Mouse (Mus musculus): ENCODE results near the gene Cdhr3. TPM values are rescaled to one million over a fixed set of nuclear protein-coding genes. Genes with fewer than 3 reads are reported as not detected.

Gene Cdhr3
- polyA plus RNA-seq, 2 experiments = 0.32 to 1.5 TPM

DNA sequence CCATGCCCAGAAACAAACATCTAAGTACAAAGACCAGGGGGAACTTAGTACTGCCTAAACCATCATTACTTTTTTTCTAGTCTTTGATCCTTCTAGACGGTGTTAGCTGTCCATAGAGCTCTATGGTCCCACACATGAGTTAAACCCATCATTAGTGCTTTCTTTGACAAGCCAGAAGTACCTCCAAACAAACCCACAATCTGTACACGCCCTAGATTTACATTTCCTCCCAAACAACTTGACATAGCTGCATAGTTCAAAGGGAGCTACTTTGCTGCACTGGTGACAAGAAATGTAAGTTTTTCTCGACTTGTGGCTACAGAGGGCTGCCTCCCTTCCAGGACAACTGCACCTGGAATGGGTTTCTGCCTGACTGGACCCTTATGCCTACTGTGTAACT is 16.4 kb downstream of the Cdhr3 start:
- no peak overlapping the region for H3K9ac ChIP-seq (ENCODE audit: low read depth, low read length, severe bottlenecking)
- no peak overlapping the region for H3K27ac ChIP-seq (replicated peaks; ENCODE audit: low read depth, low read length)
- ATAC-seq (ENCODE audit: low FRiP score, low read depth) (no peak), DNase-seq (ENCODE audit: low spot score) (no peak)
- no peak overlapping the region for H3K4me3 ChIP-seq (replicated peaks; ENCODE audit: low read length)
- TF ChIP-seq POLR2A (IDR thresholded peaks at IDR 0.05; ENCODE audit: borderline replicate concordance, extremely low read depth, insufficient read depth, insufficient read length) = no peak
- no peaks in the 10 kb centered on the region for H3K27me3 ChIP-seq (ENCODE audit: control insufficient read depth, insufficient read depth, low read length)
- H3K4me2 ChIP-seq (replicated peaks; ENCODE audit: low read depth, low read length, severe bottlenecking) = no peak overlapping the region
- no peaks in the 10 kb centered on the region for H3K9me3 ChIP-seq (ENCODE audit: control insufficient read depth, low read length)
- 43% methylated on average over 3 of the region's 3 CpGs for WGBS
- H3K4me1 ChIP-seq (ENCODE audit: control insufficient read depth, insufficient read depth, low read length) = no peaks in the 10 kb centered on the region
- H3K36me3 ChIP-seq (ENCODE audit: control insufficient read depth, insufficient read depth, low read length) = no peaks in the 10 kb centered on the region

DNA sequence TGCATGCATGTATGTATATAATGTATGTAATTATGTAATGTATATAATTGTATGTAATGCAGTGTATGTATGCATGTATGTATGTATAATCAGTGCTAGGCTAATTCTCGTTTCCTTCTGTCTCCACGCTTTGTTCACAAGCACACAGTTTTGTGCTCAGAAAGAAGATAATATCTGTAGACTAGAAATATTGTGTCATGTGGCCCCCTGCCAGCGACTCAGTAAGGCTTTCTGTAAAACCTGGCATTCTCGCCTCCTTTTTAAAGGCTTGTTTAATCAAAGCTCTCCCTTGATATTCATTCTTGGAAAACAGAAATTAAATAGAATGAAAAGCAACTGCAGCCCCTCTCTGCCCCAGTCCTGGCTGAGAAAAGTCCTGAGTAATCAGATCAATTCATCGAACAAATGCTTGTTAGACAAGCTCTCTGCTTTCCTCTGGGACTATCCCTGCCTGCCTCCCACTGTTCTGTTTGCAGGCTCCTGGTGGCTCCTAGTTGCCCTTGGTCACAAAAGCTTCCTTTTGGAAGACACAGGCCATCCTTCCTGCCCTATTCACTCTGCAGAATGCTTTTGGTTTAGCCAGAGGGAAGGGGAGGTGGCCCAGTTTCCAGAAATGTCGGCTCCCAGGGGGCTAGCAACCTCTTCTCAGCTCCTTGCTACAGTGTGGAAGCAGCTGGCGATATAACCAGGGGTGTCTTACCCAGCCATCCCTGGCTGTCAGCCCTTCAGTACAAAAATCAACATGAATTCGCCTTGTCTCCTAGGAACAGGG is 20.6 kb downstream of the Cdhr3 start:
- Histone ChIP-seq H3K9ac (ENCODE audit: low read depth, low read length, severe bottlenecking) (no peak overlapping the region), H3K36me3 (ENCODE audit: control insufficient read depth, insufficient read depth, low read length) (no peaks in the 10 kb centered on the region), H3K4me3 (replicated peaks; ENCODE audit: low read length) (no peak overlapping the region), H3K4me1 (ENCODE audit: control insufficient read depth, insufficient read depth, low read length) (no peaks in the 10 kb centered on the region), H3K27me3 (ENCODE audit: control insufficient read depth, insufficient read depth, low read length) (no peaks in the 10 kb centered on the region), H3K9me3 (ENCODE audit: control insufficient read depth, low read length) (no peaks in the 10 kb centered on the region), H3K27ac (replicated peaks; ENCODE audit: low read depth, low read length) (no peak overlapping the region), H3K4me2 (replicated peaks; ENCODE audit: low read depth, low read length, severe bottlenecking) (no peak overlapping the region)
- DNase-seq (ENCODE audit: low spot score) = no peak
- TF ChIP-seq POLR2A (IDR thresholded peaks at IDR 0.05; ENCODE audit: borderline replicate concordance, extremely low read depth, insufficient read depth, insufficient read length) = no peak
- ATAC-seq (ENCODE audit: low FRiP score, low read depth) = no peak
- WGBS = 66% methylated on average over 8 of the region's 8 CpGs

DNA sequence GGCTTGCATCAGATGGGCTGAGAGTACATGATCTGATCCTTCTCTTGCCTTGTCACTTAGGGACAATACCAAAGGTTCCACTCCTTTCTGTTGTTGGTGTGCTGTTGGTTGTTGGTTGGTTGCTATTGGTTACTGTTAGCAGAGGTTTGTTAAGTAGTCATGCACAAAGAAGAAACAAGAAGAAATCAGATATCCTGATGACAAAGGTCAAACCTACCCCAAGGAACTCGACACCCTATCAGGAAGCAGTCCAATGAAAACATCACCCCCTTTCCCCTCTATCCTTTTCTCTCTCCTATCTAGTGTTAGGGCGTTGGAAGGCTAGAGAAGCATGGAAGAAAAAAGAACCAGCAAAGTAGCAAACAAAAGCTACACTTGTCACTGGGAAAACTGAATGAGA is 23.7 kb downstream of the Cdhr3 start:
- no peaks in the 10 kb centered on the region for H3K36me3 ChIP-seq (ENCODE audit: control insufficient read depth, insufficient read depth, low read length)
- no peaks in the 10 kb centered on the region for H3K4me1 ChIP-seq (ENCODE audit: control insufficient read depth, insufficient read depth, low read length)
- no peak for DNase-seq (ENCODE audit: low spot score)
- H3K27me3 ChIP-seq (ENCODE audit: control insufficient read depth, insufficient read depth, low read length) = no peaks in the 10 kb centered on the region
- WGBS = 70% methylated on average over 2 of the region's 2 CpGs
- TF ChIP-seq POLR2A (IDR thresholded peaks at IDR 0.05; ENCODE audit: borderline replicate concordance, extremely low read depth, insufficient read depth, insufficient read length) = no peak
- no peak overlapping the region for H3K9ac ChIP-seq (ENCODE audit: low read depth, low read length, severe bottlenecking)
- H3K4me3 ChIP-seq (replicated peaks; ENCODE audit: low read length) = no peak overlapping the region
- ATAC-seq (ENCODE audit: low FRiP score, low read depth) = no peak
- no peaks in the 10 kb centered on the region for H3K9me3 ChIP-seq (ENCODE audit: control insufficient read depth, low read length)
- no peak overlapping the region for H3K4me2 ChIP-seq (replicated peaks; ENCODE audit: low read depth, low read length, severe bottlenecking)
- no peak overlapping the region for H3K27ac ChIP-seq (replicated peaks; ENCODE audit: low read depth, low read length)

DNA sequence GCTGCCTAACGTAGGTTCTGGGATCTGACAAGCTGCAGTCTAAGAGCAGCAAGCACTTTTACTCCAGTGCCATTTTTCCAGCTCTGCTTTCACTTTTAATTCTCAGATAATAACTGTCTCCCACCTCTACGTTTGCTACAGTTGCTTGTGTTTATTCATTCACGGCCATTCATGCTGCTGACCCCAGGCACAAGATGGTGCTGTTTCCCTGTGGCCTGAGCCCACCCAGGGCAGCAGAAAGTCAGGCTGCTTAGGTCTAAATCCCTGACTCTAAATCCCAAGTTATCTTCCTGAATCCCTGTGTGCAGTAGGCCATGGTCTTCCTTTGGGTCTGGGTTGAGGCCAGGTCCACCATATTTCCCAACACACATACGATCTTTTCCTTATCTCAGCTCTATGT is 26.3 kb downstream of the Cdhr3 start:
- no peaks in the 10 kb centered on the region for H3K27me3 ChIP-seq (ENCODE audit: control insufficient read depth, insufficient read depth, low read length)
- ATAC-seq (ENCODE audit: low FRiP score, low read depth) = no peak

DNA sequence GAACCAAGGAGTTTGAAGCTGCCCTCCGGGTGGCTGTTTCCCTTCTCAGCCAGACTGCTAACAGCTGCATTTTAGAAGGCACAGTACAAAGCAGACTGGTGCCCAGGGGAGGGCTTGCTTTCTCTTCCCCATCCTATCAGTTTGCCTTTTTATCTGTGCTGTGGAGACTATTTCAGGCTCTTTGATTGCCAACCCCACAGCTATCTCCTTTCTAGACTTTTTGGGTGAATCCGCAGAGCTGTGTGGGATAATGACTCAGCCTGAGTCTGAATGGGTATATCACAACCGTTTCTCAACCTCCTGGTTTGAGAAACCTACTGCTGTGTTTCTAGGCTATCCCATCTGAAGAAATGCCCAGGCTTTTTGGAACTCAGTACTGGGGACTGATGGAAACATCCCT is 27.5 kb downstream of the Cdhr3 start:
- no peaks in the 10 kb centered on the region for H3K36me3 ChIP-seq (ENCODE audit: control insufficient read depth, insufficient read depth, low read length)
- WGBS = 77% methylated on average over 3 of the region's 3 CpGs
- H3K4me3 ChIP-seq (replicated peaks; ENCODE audit: low read length) = no peak overlapping the region
- peaks cover 7% of the 10 kb centered on the region for H3K4me1 ChIP-seq (ENCODE audit: control insufficient read depth, insufficient read depth, low read length)
- no peaks in the 10 kb centered on the region for H3K9me3 ChIP-seq (ENCODE audit: control insufficient read depth, low read length)
- no peak for TF ChIP-seq POLR2A (IDR thresholded peaks at IDR 0.05; ENCODE audit: borderline replicate concordance, extremely low read depth, insufficient read depth, insufficient read length)
- no peaks in the 10 kb centered on the region for H3K27me3 ChIP-seq (ENCODE audit: control insufficient read depth, insufficient read depth, low read length)
- ATAC-seq (ENCODE audit: low FRiP score, low read depth) = no peak
- no peak overlapping the region for H3K4me2 ChIP-seq (replicated peaks; ENCODE audit: low read depth, low read length, severe bottlenecking)
- H3K9ac ChIP-seq (ENCODE audit: low read depth, low read length, severe bottlenecking) = no peak overlapping the region
- no peak overlapping the region for H3K27ac ChIP-seq (replicated peaks; ENCODE audit: low read depth, low read length)
- no peak for DNase-seq (ENCODE audit: low spot score)

More for the DNA sequence above, 26.3 kb downstream of the Cdhr3 start:
- H3K36me3 ChIP-seq (ENCODE audit: control insufficient read depth, insufficient read depth, low read length) = no peaks in the 10 kb centered on the region
- H3K4me2 ChIP-seq (replicated peaks; ENCODE audit: low read depth, low read length, severe bottlenecking) = no peak overlapping the region
- no peak for TF ChIP-seq POLR2A (IDR thresholded peaks at IDR 0.05; ENCODE audit: borderline replicate concordance, extremely low read depth, insufficient read depth, insufficient read length)
- WGBS = 61% methylated on average over 4 of the region's 4 CpGs
- no peak overlapping the region for H3K27ac ChIP-seq (replicated peaks; ENCODE audit: low read depth, low read length)
- peaks cover 6% of the 10 kb centered on the region for H3K4me1 ChIP-seq (ENCODE audit: control insufficient read depth, insufficient read depth, low read length)
- no peak overlapping the region for H3K9ac ChIP-seq (ENCODE audit: low read depth, low read length, severe bottlenecking)
- H3K4me3 ChIP-seq (replicated peaks; ENCODE audit: low read length) = no peak overlapping the region
- no peaks in the 10 kb centered on the region for H3K9me3 ChIP-seq (ENCODE audit: control insufficient read depth, low read length)
- no peak for DNase-seq (ENCODE audit: low spot score)
